Comparison of ENCODE assay signal across 9 mouse cellular contexts in genomic region chr5:107001396-107002090, GRCm38 (mm10). TPM values are rescaled to one million over a fixed set of nuclear protein-coding genes. Genes with fewer than 3 reads are reported as not detected.
DNase-seq lines count a peak whose midpoint lies in the region; ATAC-seq and TF ChIP-seq lines count a peak whose summit lies in the region.
"Had no signal": no experiment of that assay in that cellular context is flagged by ENCODE, and none has a peak within 500 bp of the region (broad histone marks: within the 10 kb centered on the region; RNA-seq: fewer than 3 reads in every experiment).

No protein-coding gene starts in this region.

- WGBS in kidney, embryonic 16.5 days, result 59% methylated on average over 11 of the region's 11 CpGs
- WGBS in embryonic facial prominence, embryonic 13.5 days, result 25% methylated on average over 11 of the region's 11 CpGs
- WGBS in limb, embryonic 15.5 days, result 44% methylated on average over 11 of the region's 11 CpGs

- H3K9me3 ChIP-seq in kidney, embryonic 16.5 days (ENCODE audit: low read length), result 0 out of 2 replicates have a peak, but pooled peaks cover 6% of the 10 kb centered on the region
- H3K9me3 ChIP-seq in embryonic facial prominence, embryonic 13.5 days, result 0 out of 2 replicates have a peak, but pooled peaks cover 8% of the 10 kb centered on the region
- no peaks in the 10 kb centered on the region for H3K9me3 ChIP-seq in limb, embryonic 15.5 days
- H3K9me3 ChIP-seq: forebrain, embryonic 12.5 days had no signal

- H3K9ac ChIP-seq in kidney, embryonic 16.5 days (replicated peaks; ENCODE audit: low read length), result no peak overlapping the region
- no peak overlapping the region for H3K9ac ChIP-seq in embryonic facial prominence, embryonic 13.5 days
- H3K9ac ChIP-seq in limb, embryonic 15.5 days, result no peak overlapping the region
- H3K9ac ChIP-seq: forebrain, embryonic 12.5 days had no signal

- CTCF ChIA-PET in Patski (lab: Charles Lee), result no interaction called here

- DNase-seq in kidney, adult 8-10 months, result no peak
- peak; percentile 68 for DNase-seq in Patski (ENCODE audit: low read depth, low spot score)
- DNase-seq in left cerebral cortex, adult 8-10 months (ENCODE audit: low spot score in 2 of 2), result no peak
- DNase-seq in cerebellum, postnatal 25 days, result no peak
- DNase-seq: kidney, adult 9 months had no signal

- TF ChIP-seq CTCF in Patski (IDR thresholded peaks at IDR 0.05), result no peak

- peaks cover 14% of the 10 kb centered on the region for H3K4me1 ChIP-seq in kidney, embryonic 16.5 days (ENCODE audit: insufficient read depth, low read length)
- H3K4me1 ChIP-seq in embryonic facial prominence, embryonic 13.5 days, result peaks cover 23% of the 10 kb centered on the region
- H3K4me1 ChIP-seq in limb, embryonic 15.5 days, result peaks cover 15% of the 10 kb centered on the region

- no peaks in the 10 kb centered on the region for H3K36me3 ChIP-seq in kidney, embryonic 16.5 days (ENCODE audit: insufficient read depth, low read length)
- H3K36me3 ChIP-seq in embryonic facial prominence, embryonic 13.5 days, result no peaks in the 10 kb centered on the region
- no peaks in the 10 kb centered on the region for H3K36me3 ChIP-seq in limb, embryonic 15.5 days
- H3K36me3 ChIP-seq: forebrain, embryonic 12.5 days had no signal

- no peak overlapping the region for H3K4me3 ChIP-seq in kidney, embryonic 16.5 days (ENCODE audit: low read length)
- H3K4me3 ChIP-seq in embryonic facial prominence, embryonic 13.5 days, result no peak overlapping the region
- no peak overlapping the region for H3K4me3 ChIP-seq in limb, embryonic 15.5 days
- H3K4me3 ChIP-seq: forebrain, embryonic 12.5 days had no signal

- H3K4me2 ChIP-seq in kidney, embryonic 16.5 days (replicated peaks; ENCODE audit: low read depth, low read length), result no peak overlapping the region
- peak overlapping the region; percentile 26; the same call in 1 of the 2 replicates for H3K4me2 ChIP-seq in embryonic facial prominence, embryonic 13.5 days
- no peak overlapping the region for H3K4me2 ChIP-seq in limb, embryonic 15.5 days
- H3K4me2 ChIP-seq: forebrain, embryonic 12.5 days had no signal

- H3K27me3 ChIP-seq in kidney, embryonic 16.5 days (ENCODE audit: insufficient read depth, low read length), result no peaks in the 10 kb centered on the region
- no peaks in the 10 kb centered on the region for H3K27me3 ChIP-seq in Patski
- H3K27me3 ChIP-seq in embryonic facial prominence, embryonic 13.5 days, result no peaks in the 10 kb centered on the region
- no peaks in the 10 kb centered on the region for H3K27me3 ChIP-seq in limb, embryonic 15.5 days

- POLR2A ChIA-PET in Patski (lab: Charles Lee), result no interaction called here

- in situ Hi-C loops in Patski (cut with MboI; ENCODE audit: low pct_unique_long_range_greater_than_20kb), result no loop called here

- 0 out of 2 replicates have a peak overlapping the region, but pooled peaks have one; percentile 21 for H3K27ac ChIP-seq in kidney, embryonic 16.5 days (ENCODE audit: low read length)
- H3K27ac ChIP-seq in embryonic facial prominence, embryonic 13.5 days, result peak overlapping the region; percentile 71
- peak overlapping the region; percentile 63 for H3K27ac ChIP-seq in limb, embryonic 15.5 days
- H3K27ac ChIP-seq: forebrain, embryonic 12.5 days had no signal

- ATAC-seq in kidney, embryonic 16.5 days (ENCODE audit: low FRiP score, low TSS enrichment), result peak; percentile 39; the same call in 1 of the 2 replicates
- peak; percentile 97 for ATAC-seq in Patski
- peak; percentile 67; the same call in 1 of the 2 replicates for ATAC-seq in embryonic facial prominence, embryonic 13.5 days (ENCODE audit: insufficient number of reproducible peaks, insufficient read depth, low FRiP score, low TSS enrichment, low read depth)
- ATAC-seq in limb, embryonic 15.5 days (ENCODE audit: insufficient number of reproducible peaks, low FRiP score, low TSS enrichment, low read depth), result 0 out of 2 replicates have a peak, but pooled peaks have one; percentile 35

RNA-seq across cellular contexts. Expression of gene Cdc7, which starts 37.4 kb away (rescaled TPM):
- polyA plus RNA-seq in kidney, embryonic 16.5 days (2015; fragmentation: Nextera tagmentation; extraction: Ambion mirVana), result 44.8 and 47.4 TPM in 2 replicates
- 11.7 TPM for polyA plus RNA-seq in Patski (2021)
- polyA plus RNA-seq in embryonic facial prominence, embryonic 13.5 days (2015; fragmentation: Nextera tagmentation; extraction: Ambion mirVana), result 51.6 and 55.7 TPM in 2 replicates
- 38.7 and 38.9 TPM in 2 replicates for polyA plus RNA-seq in limb, embryonic 15.5 days (2015; fragmentation: Nextera tagmentation; extraction: Ambion mirVana)
- total RNA-seq in left cerebral cortex, adult 8-10 months (2022), result 10 to 100 TPM in 1 of 4 experiments, 1 to 10 TPM in 3; 7.0 to 11.8 (median 9.2) TPM

Comparison
In these comparisons a context has a peak if more than half of its experiments do, and no peak if none do; other contexts are left out.
1. ATAC-seq: peak in every context shown above with its lines; median percentile 97 in Patski; 67 in embryonic facial prominence, embryonic 13.5 days; 39 in kidney, embryonic 16.5 days; 35 in limb, embryonic 15.5 days.
2. H3K27ac ChIP-seq: peak in every context shown above with its lines; median percentile 71 in embryonic facial prominence, embryonic 13.5 days; 63 in limb, embryonic 15.5 days; 21 in kidney, embryonic 16.5 days.